Mouse (Mus musculus) testis, postnatal 10 days (tissue): ENCODE results near the gene Tef.
A peak's percentile ranks its signal among the peaks of the same experiment; 100 is the strongest.

ENCODE experiments used
- DNase-seq: peaks from one replicate; pipeline ENCODE4 v3.0.0; 2021; ENCODE audit warnings: low spot score

The Tef gene

GRCm38 (mm10) chr15:81850718-81851117 lies 48.5 kb downstream of the Tef start:
- no peak for DNase-seq

DNA sequence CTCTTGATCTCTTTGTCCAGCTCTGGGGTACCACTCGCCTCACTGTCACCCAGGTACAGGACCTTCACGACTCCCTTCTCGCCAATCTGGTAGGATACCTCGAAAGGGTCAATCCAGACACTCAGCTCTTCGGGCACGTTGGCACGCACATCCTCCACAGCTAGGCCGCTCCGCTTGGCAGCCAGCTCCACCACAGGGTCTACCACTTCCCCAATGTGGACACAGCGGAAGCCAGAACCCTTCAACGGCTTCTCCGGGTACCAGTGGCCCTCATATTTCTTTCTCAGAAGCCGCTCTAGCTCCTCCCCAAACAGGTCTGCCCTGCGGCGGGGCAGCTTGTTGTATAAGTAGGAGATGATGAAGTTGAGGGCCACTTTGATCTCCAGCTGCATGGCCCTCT lies 49.2 kb downstream of the Tef start:
- no peak for DNase-seq

- no peak for DNase-seq
Observed at GRCm38 (mm10) chr15:81852411-81853000, 50.3 kb downstream of the Tef start.

- DNase-seq = no peak
Observed at GRCm38 (mm10) chr15:81853081-81853480, 50.9 kb downstream of the Tef start.

DNA sequence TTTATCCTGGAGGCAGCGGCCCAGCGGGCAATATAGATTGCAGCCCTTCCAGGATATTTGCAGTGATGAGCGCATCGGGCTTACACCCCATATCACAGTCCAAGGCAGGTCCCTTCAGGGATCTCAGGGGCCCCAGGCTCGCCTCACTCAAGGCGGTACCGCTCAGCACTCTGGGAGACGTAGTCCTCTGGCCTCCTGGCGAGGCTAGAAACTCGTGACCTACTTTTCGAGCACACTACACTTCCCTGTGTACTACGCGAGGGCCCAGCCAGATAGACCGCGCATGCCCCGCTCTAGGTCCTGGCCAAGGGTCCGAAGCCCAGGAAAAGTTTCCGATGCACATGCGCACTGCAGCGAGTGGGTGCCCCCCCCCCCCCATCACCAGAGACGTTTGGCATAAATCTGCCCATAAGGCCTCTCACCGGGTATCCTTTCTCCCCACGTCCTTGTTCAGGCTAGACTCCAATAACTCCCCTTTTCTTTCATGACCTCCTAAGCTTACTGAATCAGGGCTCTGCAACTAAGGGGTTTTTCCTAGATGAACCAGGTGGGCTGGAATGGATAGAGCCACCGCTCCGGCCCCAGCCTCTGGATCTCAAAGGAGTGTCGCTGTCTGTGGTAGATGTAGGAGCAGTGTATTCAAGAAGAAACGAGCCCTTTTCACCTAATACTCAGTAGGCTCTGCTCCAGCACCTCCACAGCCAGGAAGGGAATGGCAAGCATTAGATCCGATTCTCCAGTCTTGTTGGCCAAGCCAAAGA lies 54.0 kb downstream of the Tef start:
- DNase-seq = peak; percentile 82

DNA sequence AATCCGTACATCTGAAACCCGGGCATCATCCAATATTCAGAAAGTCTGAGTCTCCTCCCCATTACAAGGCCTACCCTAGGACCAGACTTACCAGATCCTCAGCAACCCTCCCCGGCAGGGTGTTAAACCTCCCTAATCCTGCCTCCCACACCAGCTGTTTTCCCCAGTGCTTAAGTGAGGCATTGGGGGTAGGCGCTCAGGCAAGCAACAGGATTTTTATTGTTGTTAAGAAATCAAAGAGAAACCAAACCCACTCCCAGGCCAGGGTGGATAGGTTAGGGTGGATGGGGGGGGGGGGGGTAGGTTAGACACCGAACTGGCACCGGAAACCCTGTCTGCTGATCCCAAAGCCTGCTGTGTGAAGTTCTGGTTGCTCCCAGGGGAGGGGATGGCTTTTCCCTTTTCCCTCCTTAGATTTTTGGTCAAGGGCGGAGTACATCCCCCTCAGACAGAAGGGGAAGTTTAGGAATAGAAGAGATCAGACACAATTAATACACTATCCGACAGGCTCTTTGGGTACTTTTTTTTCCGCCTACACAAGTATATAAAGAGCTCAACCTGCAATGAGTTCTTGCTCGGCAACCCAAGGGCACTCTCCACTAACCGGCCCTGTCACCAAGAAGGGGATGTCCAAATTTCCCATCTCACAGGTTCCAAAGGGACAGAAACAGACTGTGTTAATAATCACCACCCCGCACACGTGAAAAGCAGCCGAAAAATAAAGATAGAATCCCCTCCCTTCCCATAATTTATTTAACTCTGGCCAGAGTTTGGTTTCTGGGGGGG lies 54.9 kb downstream of the Tef start:
- DNase-seq = no peak

- no peak for DNase-seq
Observed at GRCm38 (mm10) chr15:81857724-81858116, 55.5 kb downstream of the Tef start.

DNA sequence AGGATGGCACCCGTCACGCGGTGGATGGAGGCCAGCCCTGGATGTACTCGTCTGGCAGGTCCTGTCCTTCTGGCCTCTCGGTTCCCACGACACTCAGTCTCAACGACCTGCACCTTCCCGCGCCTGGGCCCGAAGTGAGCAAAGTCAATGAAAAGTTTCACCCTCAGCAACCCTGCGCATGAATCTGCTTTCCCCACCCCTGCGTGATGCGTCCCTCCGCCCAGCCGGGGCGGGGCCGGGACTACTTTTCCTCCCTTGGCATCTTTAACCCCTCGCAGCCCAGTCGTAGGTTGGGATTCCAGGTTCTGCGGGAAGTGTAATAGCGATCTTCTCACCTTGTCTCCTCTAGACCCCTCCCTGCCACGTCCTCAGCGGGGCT lies 55.9 kb downstream of the Tef start:
- peak; percentile 95 for DNase-seq

DNA sequence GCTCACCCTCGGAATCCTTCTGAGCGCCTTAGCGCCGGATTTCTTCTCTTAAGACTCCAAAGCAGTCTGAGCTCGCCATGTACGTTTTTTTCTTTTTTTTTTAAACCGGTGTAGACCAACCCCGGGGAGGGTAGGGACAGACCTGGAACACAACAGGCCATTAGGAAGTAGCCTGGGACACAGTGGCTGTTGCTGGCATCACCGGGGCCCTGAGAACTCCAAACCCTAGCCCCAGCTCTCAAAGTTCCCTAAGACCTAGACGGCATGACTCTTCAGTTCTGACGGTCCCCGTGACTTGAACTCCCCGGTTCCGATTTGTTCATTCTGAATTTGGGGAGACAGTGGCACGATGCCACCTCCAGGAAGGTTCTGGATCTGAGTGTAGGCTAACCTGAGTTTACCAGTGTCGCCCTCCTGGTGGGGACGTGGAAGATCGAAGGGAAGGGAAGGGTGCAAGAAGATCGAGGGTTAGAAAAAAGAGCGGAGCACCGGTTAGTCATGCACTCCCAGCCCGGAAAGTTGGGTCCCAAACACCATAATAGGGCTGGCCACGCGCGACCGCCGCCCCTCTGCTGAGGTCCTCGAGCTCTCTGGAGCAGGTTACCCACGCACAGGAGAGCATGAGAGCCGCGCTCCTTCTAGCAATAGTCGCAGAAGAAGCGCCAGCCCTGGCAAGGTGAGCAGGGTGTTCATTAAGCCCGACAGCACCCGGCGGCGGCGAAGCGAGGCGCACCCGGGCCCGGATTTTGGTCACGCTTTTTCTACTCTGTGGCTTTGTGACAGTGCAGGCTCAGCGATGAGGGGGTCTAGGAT lies 56.5 kb downstream of the Tef start, which contains the start of gene Tob2:
Tob2 (minus strand) TSS at position 280 of the 813 bp plus-strand sequence.
- DNase-seq = peak; percentile 74

DNA sequence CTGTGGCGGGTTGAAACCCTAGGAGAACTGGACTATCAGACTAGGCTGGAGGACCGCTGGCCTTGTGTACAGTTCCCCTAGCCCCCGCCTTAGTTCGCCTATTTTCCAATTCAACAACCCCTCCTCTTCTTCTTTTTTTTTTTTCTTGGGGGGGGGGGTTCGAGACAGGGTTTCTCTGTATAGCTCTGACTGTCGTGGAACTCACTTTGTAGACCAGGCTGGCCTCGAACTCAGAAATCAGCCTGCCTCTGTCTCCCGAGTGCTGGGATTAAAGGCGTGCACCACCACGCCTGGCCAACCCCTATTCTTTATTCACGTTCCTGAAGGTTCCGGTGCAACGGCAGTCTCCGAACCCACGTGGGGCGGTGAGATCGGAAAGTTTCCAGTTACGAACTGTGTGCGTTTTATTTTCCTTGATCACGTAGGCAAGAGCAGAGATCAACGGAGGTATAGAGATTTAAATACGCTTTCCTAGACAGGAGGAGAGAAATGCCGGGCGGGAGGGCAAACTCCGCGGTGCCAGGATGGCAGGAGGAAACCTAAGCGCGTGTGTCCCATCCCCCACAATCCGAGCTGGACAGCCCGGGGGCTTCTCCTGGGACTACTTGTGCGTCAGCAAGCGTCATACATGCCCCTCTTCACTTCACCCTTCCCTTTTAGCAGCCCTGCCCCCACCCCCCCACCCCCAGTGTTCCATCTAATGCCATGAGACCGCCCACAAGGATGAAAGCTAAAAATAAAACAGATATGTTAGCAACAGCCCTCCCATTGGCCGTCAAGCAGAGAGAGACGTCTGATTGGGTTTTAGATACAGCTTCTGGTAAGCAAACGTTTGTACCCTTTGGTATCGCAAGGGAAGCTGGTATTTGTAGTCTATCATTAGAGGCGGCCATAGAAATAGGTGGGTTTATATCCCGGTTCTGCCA lies 57.4 kb downstream of the Tef start:
- peak; percentile 86 for DNase-seq

- no peak for DNase-seq
Observed at GRCm38 (mm10) chr15:81860471-81861135, 58.4 kb downstream of the Tef start.

DNA sequence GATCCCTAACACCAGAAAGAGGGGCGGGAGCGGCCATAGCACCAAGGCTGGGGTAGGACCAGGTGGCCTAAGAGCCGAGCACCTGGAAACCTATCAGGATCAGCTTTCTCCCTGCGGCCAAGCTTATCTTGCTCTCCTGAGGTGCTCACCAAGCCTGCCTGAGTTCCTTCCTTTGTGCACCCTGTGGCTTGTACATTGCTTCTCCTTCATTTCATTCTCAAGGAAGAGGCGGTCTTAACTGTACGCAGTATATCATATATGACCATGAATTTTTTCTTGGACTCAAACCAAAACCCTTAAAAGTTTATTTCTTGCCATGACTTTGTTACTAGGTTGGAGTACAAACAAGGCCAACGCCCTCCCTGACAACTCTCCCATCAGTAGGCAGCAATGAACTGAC lies 62.0 kb downstream of the Tef start:
- no peak for DNase-seq

DNA sequence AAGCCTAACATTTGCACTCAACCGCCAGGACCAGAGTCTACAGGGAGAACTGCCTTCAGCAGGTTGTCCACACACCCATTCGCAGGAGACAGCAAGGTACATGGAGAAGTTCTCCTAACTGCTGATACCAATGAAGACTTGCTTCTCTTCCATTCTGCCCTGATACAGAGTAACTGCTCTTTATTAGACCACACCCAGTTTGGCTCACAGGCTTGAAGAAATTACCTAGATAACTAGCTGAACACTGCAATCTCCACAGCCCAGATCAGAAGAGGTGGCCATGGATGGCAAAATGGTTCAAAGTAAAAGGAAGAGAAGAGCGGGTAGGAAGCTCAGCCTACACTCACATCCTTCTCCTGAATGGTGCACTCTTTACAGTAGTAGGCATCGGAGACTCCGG lies 67.8 kb downstream of the Tef start:
- DNase-seq = no peak

DNA sequence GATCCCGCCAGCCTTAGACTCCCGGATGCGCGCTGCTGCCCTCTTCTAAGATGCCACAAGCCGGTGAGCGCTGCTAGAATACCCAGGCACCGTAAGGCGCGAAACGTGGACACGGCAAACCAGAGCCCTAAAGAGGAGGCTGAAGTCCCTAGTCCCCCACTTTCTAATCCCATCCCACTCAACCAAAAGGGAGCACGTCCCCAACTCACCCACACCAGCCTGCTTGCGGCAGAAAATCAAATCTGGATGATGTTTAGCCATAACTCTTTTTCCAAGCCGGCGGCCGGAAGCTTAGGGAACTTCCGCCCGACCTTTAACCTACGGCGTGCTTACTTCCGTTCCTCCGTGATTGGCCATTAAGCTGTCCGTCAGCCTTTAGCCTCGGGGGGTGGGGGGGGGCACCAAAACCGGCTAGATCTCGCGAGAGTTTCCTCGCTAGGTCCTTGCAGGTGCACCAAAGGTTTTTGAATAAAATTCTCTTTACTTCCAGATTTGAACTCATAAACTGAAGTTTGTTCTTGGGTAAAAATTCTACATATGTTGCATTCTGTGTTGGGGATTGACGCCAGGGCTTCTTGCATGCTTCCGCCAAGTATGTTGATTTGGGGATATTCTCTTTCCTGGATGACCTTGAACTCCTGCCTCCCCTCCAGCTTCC lies 69.5 kb downstream of the Tef start, which contains the start of gene Phf5a:
Phf5a (minus strand) TSS at position 308 of the 658 bp plus-strand sequence.
- peak; percentile 87 for DNase-seq

GRCm38 (mm10) chr15:81872262-81873136 lies 70.3 kb downstream of the Tef start, which contains the start of gene Aco2:
Aco2 (plus strand) TSS chr15:81872309.
- peak; percentile 100 for DNase-seq
